Mouse (Mus musculus) gastrocnemius, postnatal 14 days (tissue): ENCODE measurements around the gene Gtf2h1. TPM values are rescaled to one million over a fixed set of nuclear protein-coding genes. Genes with fewer than 3 reads are reported as not detected.

ENCODE experiments used
- DNase-seq: peaks from one replicate; pipeline ENCODE4 v3.0.0; 2021; ENCODE audit warnings: mixed read lengths
- intact Hi-C: fragments of 180-260 bp; cut with DNase I; formaldehyde crosslinking; loops from one replicate; pipeline ENCODE4 v1.15.1; 2025; ENCODE audit warnings: low total_unique reads
- total RNA-seq, 2 experiments: library from RNA; stranded (reverse); gene quantifications; 2 replicates each; pipeline ENCODE4 v1.2.3; 2021

Gene Gtf2h1
- total RNA-seq, 2 experiments from 2014 or later: 14.5 to 16.8 TPM

DNA sequence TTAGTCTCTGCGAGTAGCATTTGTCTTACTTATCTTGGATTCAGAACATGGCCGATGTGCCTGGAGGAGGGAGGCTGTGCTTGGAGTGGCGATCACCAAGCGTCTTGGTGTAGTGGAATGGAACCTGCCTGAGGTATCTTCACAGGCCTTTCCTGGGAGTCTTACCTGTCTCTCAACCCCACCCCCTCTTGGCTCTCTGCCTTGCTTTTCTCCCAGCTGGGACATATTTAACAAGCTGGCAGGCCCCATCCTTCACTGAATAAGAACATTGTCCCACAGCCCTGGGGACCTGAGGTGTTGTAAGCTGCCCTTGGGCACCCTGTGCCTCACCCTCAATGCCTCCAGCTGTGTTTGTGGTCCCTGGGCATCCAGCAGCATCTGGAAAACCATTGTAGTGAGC is 47.7 kb downstream of the Gtf2h1 start:
- no peak for DNase-seq
- intact Hi-C loops: no loop called here

DNA sequence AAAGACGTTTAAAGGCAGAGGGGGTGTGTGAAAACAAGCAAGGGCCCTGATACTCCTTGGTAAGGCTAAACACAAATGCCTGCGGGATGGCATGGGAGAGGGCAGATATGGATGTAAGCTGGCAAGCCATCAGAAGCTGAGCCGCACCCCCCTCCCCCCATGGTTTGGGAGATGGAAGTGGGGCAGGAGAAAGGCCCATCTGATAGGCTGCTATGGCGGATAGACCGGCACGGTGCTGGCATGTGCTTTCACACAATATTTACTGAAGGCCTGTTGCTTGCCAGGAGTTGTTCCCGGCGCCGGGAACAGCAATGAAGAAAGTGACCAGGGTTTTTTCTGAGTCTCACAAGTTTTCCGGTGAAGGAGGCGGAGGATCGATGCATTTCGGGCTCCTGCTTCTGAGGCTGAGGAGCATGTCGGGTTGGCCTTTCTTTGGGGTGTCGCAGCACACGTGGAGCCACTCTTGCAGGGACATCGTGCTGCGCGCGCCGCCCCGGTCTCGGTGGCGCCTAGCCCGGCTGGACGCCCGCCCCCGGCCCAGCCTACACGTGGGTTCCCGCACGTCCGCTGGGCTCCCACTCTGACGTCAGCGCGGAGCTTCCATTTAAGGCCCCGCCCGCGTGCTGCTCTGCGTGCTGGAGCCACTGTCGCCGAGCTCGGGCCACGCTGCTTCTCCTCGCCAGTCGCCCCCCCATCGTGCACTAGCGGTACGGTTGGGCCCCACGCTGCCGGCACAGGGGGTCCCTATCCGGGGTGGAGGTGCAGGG is 49.5 kb downstream of the Gtf2h1 start:
- peak; percentile 96 for DNase-seq
- intact Hi-C loops: no loop called here

DNA sequence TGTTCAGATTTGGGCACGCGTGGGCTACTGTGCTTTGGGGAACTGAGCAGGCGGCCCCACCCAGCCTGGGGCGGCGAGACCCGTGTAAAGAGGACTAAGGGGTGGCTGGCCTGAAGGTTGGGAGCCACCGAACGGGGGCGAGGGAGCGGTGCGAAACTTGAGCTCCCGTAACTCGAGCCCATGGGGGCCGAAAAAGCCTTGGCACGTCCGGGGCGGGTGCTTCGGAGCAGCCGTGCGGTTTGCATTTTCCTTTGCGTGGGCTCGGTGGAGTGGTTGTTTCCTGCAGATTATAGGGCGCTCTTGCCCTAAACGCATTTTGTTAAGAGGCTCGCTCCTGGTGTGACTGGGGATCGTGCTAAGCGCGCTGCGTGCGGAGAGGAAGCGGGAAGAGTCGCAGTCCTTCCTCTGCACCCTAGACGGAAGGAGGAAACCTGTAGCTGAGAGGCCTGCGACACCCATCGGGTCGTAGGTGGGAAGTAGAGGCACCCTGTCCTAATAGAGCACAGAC is 50.1 kb downstream of the Gtf2h1 start:
- intact Hi-C loops: no loop called here
- DNase-seq: peak; percentile 67

DNA sequence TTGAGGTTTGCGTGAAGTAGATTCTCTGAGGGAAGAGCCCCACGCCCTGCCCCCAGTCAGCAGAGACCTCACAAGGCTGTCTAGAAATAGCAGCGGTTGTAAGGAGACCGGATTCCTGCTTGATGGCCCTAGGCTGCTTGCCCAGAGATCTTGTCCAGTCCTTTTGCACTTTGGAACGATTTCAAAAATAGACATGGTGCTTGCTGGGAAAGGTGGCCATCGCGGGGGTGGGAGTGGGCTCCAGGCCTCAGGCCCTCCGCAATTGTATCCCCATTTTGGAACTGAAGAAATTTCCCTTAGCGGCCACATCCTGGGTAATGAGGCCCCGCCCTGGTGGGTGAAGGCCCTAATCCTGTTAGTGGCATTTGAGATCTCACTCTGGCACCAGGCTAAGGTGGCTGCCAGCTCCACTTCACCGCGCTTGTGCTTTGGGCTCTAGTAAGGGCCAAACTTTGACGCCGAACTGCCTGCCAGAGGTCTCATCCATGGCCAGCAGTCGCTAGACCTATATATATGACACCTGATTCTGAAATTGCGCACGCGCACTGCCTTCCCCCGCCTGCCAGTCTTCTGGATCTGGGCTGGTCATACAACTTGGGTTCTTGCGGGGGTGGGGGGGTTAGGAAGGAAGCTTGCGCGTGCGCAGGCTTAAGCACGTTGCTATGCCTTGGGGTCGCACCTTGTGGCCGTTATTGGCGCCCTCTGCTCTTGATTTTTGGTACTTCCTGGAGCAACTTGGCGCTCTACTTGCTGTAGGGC is 50.8 kb downstream of the Gtf2h1 start:
- peak; percentile 66 for DNase-seq
- intact Hi-C loops: no loop called here

DNA sequence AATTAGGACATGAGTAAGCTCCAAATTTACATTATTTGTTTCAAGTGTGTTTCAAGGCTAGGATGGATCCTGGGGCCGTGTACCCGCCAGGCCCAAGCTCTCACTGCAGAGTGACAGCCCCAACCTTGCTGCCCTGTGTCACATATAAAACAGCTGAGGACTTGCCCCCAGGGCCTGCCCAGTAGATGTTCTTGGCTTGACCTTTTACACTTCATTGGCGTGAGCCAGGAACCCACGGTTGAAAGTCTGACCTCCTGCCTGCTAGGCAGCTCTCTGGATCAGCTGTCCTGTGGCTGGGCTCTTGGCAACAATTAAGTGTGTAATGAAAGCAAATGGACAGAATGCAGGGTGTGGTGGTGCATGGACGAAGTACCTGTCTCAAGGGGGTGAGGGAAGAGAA is 53.4 kb downstream of the Gtf2h1 start:
- DNase-seq: peak; percentile 27
- intact Hi-C loops: no loop called here

DNA sequence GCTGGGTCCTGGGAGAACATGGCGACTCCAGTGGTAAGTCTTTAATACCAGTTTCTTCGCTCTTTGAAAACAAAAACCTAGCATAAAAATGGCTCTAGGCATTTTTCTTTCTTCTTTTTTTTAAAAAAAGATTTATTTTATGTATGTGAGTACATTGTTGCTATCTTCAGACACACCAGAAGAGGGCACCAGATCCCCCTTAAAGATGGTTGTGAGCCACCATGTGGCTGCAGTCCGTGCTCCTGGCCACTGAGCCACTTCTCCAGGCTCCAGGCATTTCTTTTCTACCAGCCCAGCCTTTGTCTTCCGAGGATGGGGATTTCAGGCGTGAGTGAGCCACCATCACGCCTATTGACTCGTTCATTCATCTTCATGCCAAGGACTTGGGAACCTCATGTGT is 55.1 kb downstream of the Gtf2h1 start:
- intact Hi-C loops: no loop called here
- DNase-seq: no peak

DNA sequence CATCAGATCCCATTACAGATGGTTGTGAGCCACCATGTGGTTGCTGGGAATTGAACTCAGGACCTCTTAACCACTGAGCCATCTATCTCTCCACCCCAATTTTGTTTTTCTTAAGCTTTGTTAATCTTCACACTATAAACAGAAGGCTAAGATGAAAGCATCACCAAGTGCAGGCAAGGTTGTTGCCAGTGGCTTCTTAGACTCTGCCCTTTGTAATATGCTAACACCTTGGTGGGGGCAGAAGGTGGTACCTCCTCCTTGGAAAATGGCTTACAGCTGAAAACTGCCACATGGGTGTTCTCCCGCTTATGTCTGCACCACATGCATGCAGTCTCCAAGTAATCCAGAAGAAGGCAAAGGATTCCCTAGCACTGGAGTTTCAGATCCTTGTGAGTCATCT is 56.8 kb downstream of the Gtf2h1 start:
- intact Hi-C loops: no loop called here

DNA sequence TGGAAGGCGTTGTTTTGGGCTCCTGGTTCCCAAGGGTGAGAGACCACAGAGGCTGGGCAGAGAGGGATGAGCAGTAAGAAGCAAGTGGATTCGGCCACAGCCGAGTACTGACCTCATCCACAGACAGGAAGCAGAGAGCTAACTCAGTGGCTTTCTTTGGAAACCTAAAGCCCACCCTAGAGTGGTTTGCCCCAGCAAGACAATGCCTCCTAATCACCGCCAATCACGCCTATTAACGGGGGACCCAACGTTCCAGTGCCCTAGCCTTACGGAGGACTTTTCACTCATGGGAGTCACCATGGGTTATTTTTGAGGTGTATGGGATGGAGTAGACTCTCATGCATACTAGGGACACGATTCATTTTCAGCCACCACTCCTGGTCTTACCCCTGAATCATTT is 57.5 kb downstream of the Gtf2h1 start:
- intact Hi-C loops: no loop called here
- DNase-seq: no peak

More for the DNA sequence above, 56.8 kb downstream of the Gtf2h1 start:
- DNase-seq: no peak

DNA sequence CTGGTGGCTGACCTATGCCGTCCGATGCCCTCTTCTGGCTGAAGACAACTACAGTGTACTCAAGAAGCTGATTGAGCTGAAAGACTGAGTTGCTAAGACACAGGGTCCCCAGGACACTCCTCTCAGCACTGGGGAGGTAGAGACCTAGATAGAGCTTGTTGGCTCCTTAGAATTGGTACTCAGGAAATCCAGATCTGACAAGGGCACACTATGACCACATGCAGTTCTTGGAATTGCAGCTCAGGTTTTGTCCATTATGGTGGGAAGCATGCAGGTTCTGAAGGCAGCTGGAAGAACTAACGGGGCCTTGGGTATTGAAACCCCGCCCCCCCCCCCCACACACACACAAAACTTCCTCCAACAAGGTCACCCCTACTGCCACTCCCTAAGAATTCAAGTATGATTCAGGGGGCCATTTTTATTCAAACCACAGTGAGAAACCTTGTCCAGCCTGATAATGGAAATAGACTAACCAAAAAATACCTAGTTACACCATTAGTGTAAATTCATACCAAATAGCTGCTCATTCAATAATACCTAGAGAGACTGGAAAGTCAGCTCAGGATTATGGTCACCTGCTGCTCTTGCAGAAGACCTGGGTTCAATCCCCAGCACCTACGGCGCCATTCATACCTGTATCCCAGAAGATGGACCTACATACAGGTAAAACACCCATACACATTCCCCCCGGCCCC is 60.1 kb downstream of the Gtf2h1 start:
- intact Hi-C loops: no loop called here

DNA sequence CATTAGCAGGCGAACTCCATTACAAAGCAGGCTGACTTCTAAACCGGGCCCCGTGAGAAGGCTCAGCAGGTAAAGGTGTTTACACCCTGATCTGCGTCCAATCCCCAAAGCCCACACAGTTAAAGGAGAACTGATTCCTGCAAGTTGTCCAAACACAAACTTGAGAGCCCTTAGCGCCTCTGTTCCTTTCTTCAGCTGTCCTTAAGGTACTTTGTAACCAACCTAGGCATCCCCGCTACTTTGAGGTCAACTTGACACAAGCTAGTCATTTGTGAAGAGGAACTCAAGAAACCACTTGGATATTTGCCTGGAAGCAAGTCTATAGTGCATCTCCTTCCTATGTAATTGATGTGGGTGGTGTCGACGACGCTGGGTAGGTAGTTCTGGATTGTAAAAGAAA is 61.5 kb downstream of the Gtf2h1 start:
- no peak for DNase-seq
- intact Hi-C loops: no loop called here

More for the DNA sequence above, 60.1 kb downstream of the Gtf2h1 start:
- no peak for DNase-seq

DNA sequence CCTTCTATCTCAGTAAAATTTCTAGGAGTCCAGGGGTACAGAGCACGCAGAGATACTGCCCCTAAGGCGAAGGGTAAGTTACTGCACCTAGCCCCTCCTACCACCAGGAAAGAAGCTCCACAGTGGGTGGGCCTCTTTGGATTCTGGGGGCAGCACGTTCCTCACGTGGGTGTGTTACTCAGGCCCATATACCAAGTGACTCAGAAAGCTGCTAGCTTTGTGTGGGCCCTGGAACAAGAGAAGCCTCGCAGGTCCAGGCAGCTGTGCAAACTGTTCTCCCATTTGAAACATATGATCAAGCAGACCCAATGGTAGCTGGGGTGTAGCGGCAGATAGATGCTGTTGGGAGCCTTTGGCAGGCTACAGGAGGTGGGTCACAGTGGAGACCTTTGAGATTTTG is 63.1 kb downstream of the Gtf2h1 start:
- intact Hi-C loops: no loop called here
- DNase-seq: no peak

DNA sequence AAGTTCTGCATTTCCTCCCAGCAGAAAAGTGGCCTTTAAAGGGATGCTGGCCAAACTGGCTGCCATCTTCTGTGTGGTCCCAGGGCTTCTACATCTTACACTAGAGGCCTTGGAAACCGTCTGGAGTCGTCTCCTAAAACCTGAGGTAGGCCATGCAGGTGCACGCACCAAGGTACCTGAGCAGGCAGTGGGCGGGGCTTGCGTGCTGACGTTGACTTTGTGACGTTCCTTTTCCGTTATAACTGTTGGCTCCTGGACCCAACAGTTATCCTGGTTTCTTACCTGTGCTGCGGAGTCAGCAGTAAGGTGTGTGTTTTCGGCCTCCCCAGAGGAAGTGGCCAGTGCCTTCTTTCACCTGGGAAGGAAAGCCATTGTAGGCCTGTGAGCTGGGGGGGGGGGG is 65.1 kb downstream of the Gtf2h1 start, which contains the start of gene Ldhc:
Ldhc (plus strand) TSS at position 208 of the 400 bp plus-strand sequence.
- DNase-seq: no peak
- intact Hi-C loops: no loop called here

DNA sequence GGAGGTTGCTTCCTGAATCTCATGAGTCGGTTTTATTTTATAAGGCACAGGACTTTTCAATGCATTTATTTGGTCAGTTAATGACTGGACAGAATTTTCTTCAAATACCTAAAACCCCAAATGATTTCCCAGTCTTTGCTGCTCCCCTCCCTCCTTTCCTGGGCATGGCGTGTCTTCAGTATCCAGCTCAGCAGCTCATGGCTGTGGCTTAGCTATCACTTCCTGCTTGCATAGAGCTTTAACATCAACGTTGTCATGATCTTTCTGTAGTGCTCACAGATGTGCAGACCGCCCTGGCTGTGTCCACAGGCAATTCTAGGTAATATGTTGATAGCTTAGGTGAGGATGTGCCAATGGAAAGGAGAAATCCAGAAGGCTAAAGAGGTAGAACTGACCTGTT is 76.1 kb downstream of the Gtf2h1 start:
- intact Hi-C loops: no loop called here
- DNase-seq: no peak

Other genes starting within 250 kb of the Gtf2h1 start
- gene Sergef, start 156.3 kb upstream of the Gtf2h1 start, total RNA-seq: 1 to 10 TPM; 3.6 to 4.7 TPM
- gene Tph1, start 123.6 kb upstream of the Gtf2h1 start, total RNA-seq: 1 to 10 TPM in 1 of 2 experiments, under 1 TPM in 1; 0.47 to 1.4 TPM
- 1 to 10 TPM; 4.1 to 4.9 TPM for gene Saal1, start 85.4 kb upstream of the Gtf2h1 start, total RNA-seq
- not detected for gene Saa3, start 80.4 kb upstream of the Gtf2h1 start, total RNA-seq
- gene Saa4, start 63.5 kb upstream of the Gtf2h1 start, total RNA-seq: not detected
- under 1 TPM in 1 of 2 experiments, not detected in 1; 0.40 TPM for gene Saa1, start 53.1 kb upstream of the Gtf2h1 start, total RNA-seq
- under 1 TPM in 1 of 2 experiments, not detected in 1; 0.35 TPM for gene Saa2, start 44.3 kb upstream of the Gtf2h1 start, total RNA-seq
- gene Hps5, start within 50 bp of the Gtf2h1 start, total RNA-seq: 10 to 100 TPM; 10.5 to 11.9 TPM
- 1,000 to 10,000 TPM; 2,600 to 2,686 TPM for gene Ldha, start 45.4 kb downstream of the Gtf2h1 start, total RNA-seq
- not detected for gene Ldhc, start 65.1 kb downstream of the Gtf2h1 start, total RNA-seq
- gene Tsg101, start 123.9 kb downstream of the Gtf2h1 start, total RNA-seq: 10 to 100 TPM; 43.4 to 49.2 TPM
- 10 to 100 TPM; 10.2 TPM for gene Uevld, start 162.4 kb downstream of the Gtf2h1 start, total RNA-seq
- not detected for gene Gm9999, start 187.5 kb downstream of the Gtf2h1 start, total RNA-seq
- gene Spty2d1, start 212.3 kb downstream of the Gtf2h1 start, total RNA-seq: 1 to 10 TPM; 6.0 to 7.2 TPM